Mouse (Mus musculus) C2C12 (cell line): ENCODE measurements around the gene Otud7a. TPM values are rescaled to one million over a fixed set of nuclear protein-coding genes. Genes with fewer than 3 reads are reported as not detected.

Experiments
- H3K27me3 ChIP-seq: one replicate; pipeline ENCODE4 v1.6.1; 2011; ENCODE audit not compliant: control insufficient read depth, insufficient read depth, insufficient read length
- H3K36me3 ChIP-seq: one replicate; pipeline ENCODE4 v1.6.1; 2011; ENCODE audit not compliant: control insufficient read depth, insufficient read depth
- H3K4me3 ChIP-seq: one replicate; pipeline ENCODE4 v1.5.1; 2011; ENCODE audit warnings: mild to moderate bottlenecking, control low read depth; ENCODE audit not compliant: poor library complexity, insufficient read depth, severe bottlenecking
- H3K79me2 ChIP-seq: one replicate; pipeline ENCODE4 v1.6.1; 2011; ENCODE audit not compliant: control insufficient read depth, insufficient read depth
- H3K79me3 ChIP-seq: one replicate; pipeline ENCODE4 v1.6.1; 2011; ENCODE audit warnings: low read depth, control low read depth
- H3ac ChIP-seq: one replicate; pipeline ENCODE3; 2011; ENCODE audit warnings: low read depth; ENCODE audit not compliant: control insufficient read depth, insufficient read length
- CEBPB ChIP-seq: IDR thresholded peaks from one replicate; pipeline ENCODE4 v1.6.1; 2011; ENCODE audit warnings: low read depth, mild to moderate bottlenecking, control low read depth, moderate library complexity
- CTCF ChIP-seq: IDR thresholded peaks from one replicate; pipeline ENCODE4 v1.5.1; 2011; ENCODE audit not compliant: control insufficient read depth, insufficient read depth, insufficient read length
- FOSL1 ChIP-seq: IDR thresholded peaks from one replicate; pipeline ENCODE4 v1.8.0; 2011; ENCODE audit warnings: mild to moderate bottlenecking, low read length; ENCODE audit not compliant: poor library complexity, insufficient read depth, severe bottlenecking
- MAX ChIP-seq: IDR thresholded peaks from one replicate; pipeline ENCODE4 v1.6.1; 2011; ENCODE audit warnings: mild to moderate bottlenecking, control low read depth
- MYOD1 ChIP-seq: IDR thresholded peaks from one replicate; pipeline ENCODE4 v1.6.1; 2011; ENCODE audit warnings: low read depth; ENCODE audit not compliant: control insufficient read depth, insufficient read length
- MYOG ChIP-seq: IDR thresholded peaks from one replicate; pipeline ENCODE4 v1.6.1; 2011; ENCODE audit not compliant: control insufficient read depth, insufficient read length; ENCODE audit errors: extremely low read depth
- USF1 ChIP-seq: IDR thresholded peaks from one replicate; pipeline ENCODE4 v1.6.1; 2011; ENCODE audit warnings: low read depth, mild to moderate bottlenecking, control low read depth, moderate library complexity
- polyA plus RNA-seq: library from polyadenylated mRNA; unstranded; fragments of >200 nt; fragmentation: generic; extraction: Trizol; gene quantifications from one replicate; pipeline ENCODE4 v1.2.1, GENCODE M21; 2012; ENCODE audit warnings: missing spikeins

The Otud7a gene
- polyA plus RNA-seq, 1 experiment, result 0.11 TPM

DNA sequence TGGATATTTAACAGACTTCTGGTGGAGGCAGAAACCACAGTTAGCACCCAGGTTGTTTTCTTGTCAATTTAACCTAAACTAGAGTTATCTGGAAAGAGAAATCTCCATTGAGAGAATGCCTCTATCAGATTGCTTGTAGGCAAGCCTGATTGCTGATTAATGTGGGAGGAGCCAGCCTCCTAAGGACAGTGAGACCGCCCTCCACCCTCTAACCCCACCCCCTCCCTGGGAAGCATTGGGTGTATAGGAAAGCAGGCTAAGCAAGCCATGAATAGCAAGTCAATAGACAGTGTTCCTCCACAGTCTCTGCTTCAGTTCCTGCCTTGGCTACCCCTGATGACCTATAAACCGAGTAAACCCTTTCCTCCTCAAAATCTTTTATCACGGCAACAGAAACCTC, 353.9 kb downstream of the Otud7a start:
- Histone ChIP-seq H3K79me3 (no peaks in the 10 kb centered on the region), H3K4me3 (no peak overlapping the region), H3K27me3 (no peaks in the 10 kb centered on the region), H3K36me3 (no peaks in the 10 kb centered on the region), H3ac (no peak overlapping the region), H3K79me2 (no peaks in the 10 kb centered on the region)
- TF ChIP-seq CEBPB, result no peak
- TF ChIP-seq USF1, result no peak
- no peak for TF ChIP-seq MYOG
- TF ChIP-seq FOSL1, result no peak
- no peak for TF ChIP-seq MAX
- no peak for TF ChIP-seq MYOD1
- no peak for TF ChIP-seq CTCF

DNA sequence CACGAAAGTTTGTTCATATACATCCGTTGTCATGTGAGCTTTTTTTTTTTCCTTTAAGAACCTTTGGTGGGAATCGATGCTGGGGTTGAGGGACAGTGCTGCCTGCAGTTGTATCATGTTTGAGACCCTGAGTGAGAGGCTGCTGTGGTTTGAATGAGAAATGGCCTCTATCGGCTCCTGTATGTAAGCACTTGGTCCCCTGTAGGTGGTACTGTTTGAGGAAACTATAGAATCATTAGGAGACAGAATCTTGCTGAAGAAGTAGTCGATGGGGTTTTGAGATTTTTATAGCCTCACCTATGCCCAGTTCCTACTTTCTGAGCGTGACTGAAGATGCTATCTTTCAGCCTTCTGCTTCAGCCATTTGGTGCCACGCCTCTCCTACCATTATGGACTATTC, 354.8 kb downstream of the Otud7a start:
- H3K36me3 ChIP-seq, result no peaks in the 10 kb centered on the region
- no peaks in the 10 kb centered on the region for H3K79me2 ChIP-seq
- no peaks in the 10 kb centered on the region for H3K27me3 ChIP-seq
- no peak overlapping the region for H3ac ChIP-seq
- TF ChIP-seq MAX, result no peak
- no peak for TF ChIP-seq USF1
- no peak for TF ChIP-seq MYOG
- TF ChIP-seq CTCF, result no peak
- TF ChIP-seq MYOD1, result no peak
- no peak for TF ChIP-seq FOSL1
- TF ChIP-seq CEBPB, result no peak
- H3K79me3 ChIP-seq, result no peaks in the 10 kb centered on the region
- H3K4me3 ChIP-seq, result no peak overlapping the region

DNA sequence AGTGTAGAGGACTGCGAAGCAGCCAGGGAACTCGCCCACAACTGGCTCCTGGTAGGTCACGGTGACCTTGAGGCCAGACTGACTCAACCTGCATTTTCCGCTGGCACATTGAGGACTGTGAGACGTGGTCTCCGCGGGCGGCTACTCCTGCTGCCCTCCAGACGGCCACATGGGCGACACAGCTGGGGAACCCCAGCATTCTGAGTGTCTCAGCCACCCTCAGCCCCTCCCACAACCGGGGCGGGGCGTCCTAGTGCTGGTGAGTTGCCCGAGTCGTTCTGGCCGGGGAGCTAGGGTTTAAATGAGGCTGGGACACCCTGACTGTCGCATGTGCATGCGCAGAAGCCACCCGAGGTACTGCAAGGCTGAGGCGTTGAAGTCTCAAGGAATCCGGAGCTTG, 358.2 kb downstream of the Otud7a start:
- Histone ChIP-seq H3K27me3 (no peaks in the 10 kb centered on the region), H3K79me3 (no peaks in the 10 kb centered on the region), H3K4me3 (no peak overlapping the region), H3K79me2 (no peaks in the 10 kb centered on the region), H3K36me3 (no peaks in the 10 kb centered on the region), H3ac (no peak overlapping the region)
- no peak for TF ChIP-seq CEBPB
- TF ChIP-seq FOSL1, result no peak
- TF ChIP-seq MAX, result no peak
- TF ChIP-seq MYOD1, result no peak
- TF ChIP-seq CTCF, result no peak
- no peak for TF ChIP-seq USF1
- no peak for TF ChIP-seq MYOG

Other genes starting within 250 kb of the Otud7a start
- gene Chrna7, start 232.2 kb upstream of the Otud7a start, polyA plus RNA-seq, result 0.04 TPM